Comparison of ENCODE assay signal across 8 mouse cellular contexts in genomic region chr7:13039181-13039580, GRCm38 (mm10). TPM values are rescaled to one million over a fixed set of nuclear protein-coding genes. Genes with fewer than 3 reads are reported as not detected.
DNase-seq lines count a peak whose midpoint lies in the region; ATAC-seq and TF ChIP-seq lines count a peak whose summit lies in the region.

No protein-coding gene starts in this region.

- peaks cover 28% of the 10 kb centered on the region for H3K27me3 ChIP-seq in heart, embryonic 15.5 days
- peaks cover 37% of the 10 kb centered on the region for H3K27me3 ChIP-seq in hindbrain, embryonic 12.5 days
- peaks cover 22% of the 10 kb centered on the region for H3K27me3 ChIP-seq in midbrain, embryonic 11.5 days (ENCODE audit: control insufficient read depth, insufficient read depth, low read length)

- DNase-seq in heart, postnatal 25 days (ENCODE audit: low spot score): no peak
- DNase-seq in midbrain, embryonic 11.5 days (ENCODE audit: low spot score, missing footprints): peak; percentile 78
- DNase-seq in spleen, adult 18-20 months: no peak
- no peak for DNase-seq in right cerebral cortex, adult 2 months (ENCODE audit: low spot score in 2 of 2)

- 64% methylated on average over 1 of the region's 1 CpGs for WGBS in heart, embryonic 15.5 days
- 44% methylated on average over 1 of the region's 1 CpGs for WGBS in bone marrow, adult 2 months
- WGBS in hindbrain, embryonic 12.5 days: 90% methylated on average over 1 of the region's 1 CpGs
- 84% methylated on average over 1 of the region's 1 CpGs for WGBS in midbrain, embryonic 11.5 days

- no peak for TF ChIP-seq POLR2A in bone marrow, adult 2 months (IDR thresholded peaks at IDR 0.05; ENCODE audit: borderline replicate concordance, control insufficient read depth, low read depth, low read length)

- H3K9me3 ChIP-seq in heart, embryonic 15.5 days (replicated peaks): no peaks in the 10 kb centered on the region
- no peaks in the 10 kb centered on the region for H3K9me3 ChIP-seq in hindbrain, embryonic 12.5 days (replicated peaks)
- H3K9me3 ChIP-seq in midbrain, embryonic 11.5 days (ENCODE audit: control insufficient read depth, low read length): no peaks in the 10 kb centered on the region

- peaks cover 38% of the 10 kb centered on the region for H3K4me1 ChIP-seq in heart, embryonic 15.5 days (replicated peaks)
- peaks cover 12% of the 10 kb centered on the region for H3K4me1 ChIP-seq in bone marrow, adult 2 months (ENCODE audit: control insufficient read depth, insufficient read depth, low read length)
- peaks cover 32% of the 10 kb centered on the region for H3K4me1 ChIP-seq in hindbrain, embryonic 12.5 days
- H3K4me1 ChIP-seq in midbrain, embryonic 11.5 days (ENCODE audit: control insufficient read depth, insufficient read depth, low read length): peaks cover 26% of the 10 kb centered on the region

- peak overlapping the region; percentile 99 for H3K27ac ChIP-seq in heart, embryonic 15.5 days
- H3K27ac ChIP-seq in bone marrow, adult 2 months (ENCODE audit: control insufficient read depth, insufficient read depth, low read depth, low read length, poor library complexity): peak overlapping the region; percentile 100; the same call in 1 of the 2 replicates
- no peak overlapping the region for H3K27ac ChIP-seq in hindbrain, embryonic 12.5 days
- no peak overlapping the region for H3K27ac ChIP-seq in midbrain, embryonic 11.5 days (ENCODE audit: low read depth, low read length)

- intact Hi-C loops in heart, postnatal 25 days (cut with DNase I): loop anchor here (10.0 kb wide), 1 partner anchor 564 kb away; the partner anchor contains the start of gene Zfp606

- no peak for TF ChIP-seq CTCF in bone marrow, adult 2 months (IDR thresholded peaks at IDR 0.05; ENCODE audit: control insufficient read depth, insufficient read depth, low read length)

- peak overlapping the region; percentile 76 for H3K4me2 ChIP-seq in heart, embryonic 15.5 days
- H3K4me2 ChIP-seq in hindbrain, embryonic 12.5 days (replicated peaks): peak overlapping the region; percentile 91
- H3K4me2 ChIP-seq in midbrain, embryonic 11.5 days: peak overlapping the region; percentile 88

- ATAC-seq in heart, embryonic 15.5 days (replicated peaks; ENCODE audit: insufficient number of reproducible peaks, insufficient read depth, low FRiP score, low read depth): no peak
- ATAC-seq in hindbrain, embryonic 12.5 days (ENCODE audit: low FRiP score): no peak
- ATAC-seq in midbrain, embryonic 11.5 days (ENCODE audit: low FRiP score): no peak
- ATAC-seq in frontal cortex, adult (ENCODE audit: low TSS enrichment): no peak

- H3K36me3 ChIP-seq in heart, embryonic 15.5 days: peaks cover 16% of the 10 kb centered on the region
- H3K36me3 ChIP-seq in hindbrain, embryonic 12.5 days: peaks cover 16% of the 10 kb centered on the region
- H3K36me3 ChIP-seq in midbrain, embryonic 11.5 days (ENCODE audit: control insufficient read depth, insufficient read depth, low read length): peaks cover 12% of the 10 kb centered on the region

- H3K9ac ChIP-seq in heart, embryonic 15.5 days: peak overlapping the region; percentile 99; the same call in 1 of the 2 replicates
- H3K9ac ChIP-seq in hindbrain, embryonic 12.5 days: peak overlapping the region; percentile 98; the same call in 1 of the 2 replicates
- peak overlapping the region; percentile 97 for H3K9ac ChIP-seq in midbrain, embryonic 11.5 days (ENCODE audit: low read length)

- H3K4me3 ChIP-seq in heart, embryonic 15.5 days: peak overlapping the region; percentile 90
- H3K4me3 ChIP-seq in bone marrow, adult 2 months (replicated peaks; ENCODE audit: control insufficient read depth, low read depth, low read length): peak overlapping the region; percentile 79
- 0 out of 2 replicates have a peak overlapping the region, but pooled peaks have one; percentile 78 for H3K4me3 ChIP-seq in hindbrain, embryonic 12.5 days
- H3K4me3 ChIP-seq in midbrain, embryonic 11.5 days (ENCODE audit: low read depth, low read length): peak overlapping the region; percentile 85; the same call in 1 of the 2 replicates

RNA-seq across cellular contexts. Expression of gene Ube2m, which starts 1.1 kb away (rescaled TPM):
- 107 and 130 TPM in 2 replicates for polyA plus RNA-seq in heart, embryonic 15.5 days (2015; fragmentation: Nextera tagmentation; extraction: Ambion mirVana)
- total RNA-seq in heart, postnatal 25 days (2021): 100 to 1,000 TPM; 190 to 199 TPM
- polyA plus RNA-seq in bone marrow, adult 2 months (2011; ENCODE audit: insufficient read depth, insufficient read length, low replicate concordance, missing spikeins): 132 and 135 TPM in 2 replicates
- 173 and 180 TPM in 2 replicates for polyA plus RNA-seq in hindbrain, embryonic 12.5 days (2016; fragmentation: Nextera tagmentation; extraction: Ambion mirVana)
- polyA plus RNA-seq in midbrain, embryonic 11.5 days (2014; fragmentation: Nextera tagmentation; extraction: Ambion mirVana): 152 and 166 TPM in 2 replicates

RNA-seq across cellular contexts. Expression of gene Chmp2a, which starts 4.6 kb away (rescaled TPM):
- polyA plus RNA-seq in heart, embryonic 15.5 days (2015; fragmentation: Nextera tagmentation; extraction: Ambion mirVana): 129 and 133 TPM in 2 replicates
- 100 to 1,000 TPM; 120 to 122 TPM for total RNA-seq in heart, postnatal 25 days (2021)
- polyA plus RNA-seq in bone marrow, adult 2 months (2011; ENCODE audit: insufficient read depth, insufficient read length, low replicate concordance, missing spikeins): 123 and 183 TPM in 2 replicates
- polyA plus RNA-seq in hindbrain, embryonic 12.5 days (2016; fragmentation: Nextera tagmentation; extraction: Ambion mirVana): 148 and 152 TPM in 2 replicates
- 133 and 140 TPM in 2 replicates for polyA plus RNA-seq in midbrain, embryonic 11.5 days (2014; fragmentation: Nextera tagmentation; extraction: Ambion mirVana)

RNA-seq across cellular contexts. Expression of gene Mzf1, which starts 15.4 kb away (rescaled TPM):
- 1.5 and 2.1 TPM in 2 replicates for polyA plus RNA-seq in heart, embryonic 15.5 days (2015; fragmentation: Nextera tagmentation; extraction: Ambion mirVana)
- under 1 TPM; 0.39 to 0.48 TPM for total RNA-seq in heart, postnatal 25 days (2021)
- polyA plus RNA-seq in bone marrow, adult 2 months (2011; ENCODE audit: insufficient read depth, insufficient read length, low replicate concordance, missing spikeins): 0.83 and 4.1 TPM in 2 replicates
- polyA plus RNA-seq in hindbrain, embryonic 12.5 days (2016; fragmentation: Nextera tagmentation; extraction: Ambion mirVana): 4.9 and 5.7 TPM in 2 replicates
- polyA plus RNA-seq in midbrain, embryonic 11.5 days (2014; fragmentation: Nextera tagmentation; extraction: Ambion mirVana): 1.3 and 2.7 TPM in 2 replicates

RNA-seq across cellular contexts. Expression of gene Zbtb45, which starts 29.3 kb away (rescaled TPM):
- 12.2 and 18.0 TPM in 2 replicates for polyA plus RNA-seq in heart, embryonic 15.5 days (2015; fragmentation: Nextera tagmentation; extraction: Ambion mirVana)
- total RNA-seq in heart, postnatal 25 days (2021): 10 to 100 TPM in 1 of 2 experiments, 1 to 10 TPM in 1; 7.3 to 10.9 TPM
- polyA plus RNA-seq in bone marrow, adult 2 months (2011; ENCODE audit: insufficient read depth, insufficient read length, low replicate concordance, missing spikeins): 9.6 and 10.0 TPM in 2 replicates
- polyA plus RNA-seq in hindbrain, embryonic 12.5 days (2016; fragmentation: Nextera tagmentation; extraction: Ambion mirVana): 32.6 and 35.0 TPM in 2 replicates
- polyA plus RNA-seq in midbrain, embryonic 11.5 days (2014; fragmentation: Nextera tagmentation; extraction: Ambion mirVana): 25.7 and 32.8 TPM in 2 replicates

RNA-seq across cellular contexts. Expression of gene Trim28, which starts 40.3 kb away (rescaled TPM):
- polyA plus RNA-seq in heart, embryonic 15.5 days (2015; fragmentation: Nextera tagmentation; extraction: Ambion mirVana): 116 and 173 TPM in 2 replicates
- total RNA-seq in heart, postnatal 25 days (2021): 10 to 100 TPM; 86.8 to 96.2 TPM
- 163 and 286 TPM in 2 replicates for polyA plus RNA-seq in bone marrow, adult 2 months (2011; ENCODE audit: insufficient read depth, insufficient read length, low replicate concordance, missing spikeins)
- 356 and 380 TPM in 2 replicates for polyA plus RNA-seq in hindbrain, embryonic 12.5 days (2016; fragmentation: Nextera tagmentation; extraction: Ambion mirVana)
- polyA plus RNA-seq in midbrain, embryonic 11.5 days (2014; fragmentation: Nextera tagmentation; extraction: Ambion mirVana): 399 and 443 TPM in 2 replicates

Comparison
In these comparisons a context has a peak if more than half of its experiments do, and no peak if none do; other contexts are left out.
1. H3K27ac ChIP-seq: peak in heart, embryonic 15.5 days (single experiment) and bone marrow, adult 2 months (single experiment); none in hindbrain, embryonic 12.5 days (single experiment) and midbrain, embryonic 11.5 days (single experiment).
2. Peak in every context shown above with its lines, with median percentiles within 50 percentile points of each other: H3K4me2 ChIP-seq, H3K4me3 ChIP-seq and H3K9ac ChIP-seq.